Mouse (Mus musculus): ENCODE data around the gene Kcnc4. TPM values are rescaled to one million over a fixed set of nuclear protein-coding genes. Genes with fewer than 3 reads are reported as not detected.

The Kcnc4 gene
- 6.9 and 9.5 TPM in 2 replicates for polyA plus RNA-seq (2012; rRNA removed)

DNA sequence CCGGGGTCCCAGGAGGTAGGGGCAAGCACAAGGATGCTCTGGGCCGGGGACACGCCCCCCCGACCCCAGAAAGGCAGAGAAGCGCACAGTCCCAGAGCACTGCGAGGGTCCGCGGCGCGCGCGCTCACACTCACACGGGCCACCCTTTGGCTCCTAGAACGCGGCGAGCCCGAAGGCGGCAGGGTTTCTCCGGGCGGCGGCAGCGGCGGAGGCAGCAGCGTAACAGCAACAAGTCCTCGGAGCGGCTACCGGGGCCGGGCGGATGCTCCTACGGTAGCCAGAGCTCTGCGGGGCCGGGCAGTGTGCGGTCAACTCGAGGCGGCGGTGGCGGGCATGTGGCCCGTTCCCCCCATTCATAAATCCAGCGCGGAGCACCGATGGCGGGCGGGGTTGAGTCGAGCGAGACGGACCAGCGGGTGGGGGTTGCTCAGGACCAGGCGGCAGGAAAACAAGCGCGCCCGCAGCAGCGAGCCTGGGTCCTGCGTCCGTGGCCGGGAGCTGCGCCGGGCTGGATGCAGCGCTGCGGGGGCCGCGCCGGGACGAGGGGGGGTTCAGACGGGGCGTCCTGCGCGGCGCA is at the start of gene Kcnc4:
Gene Kcnc4 (minus strand): TSS at position 357 of the 577 bp plus-strand sequence.

Other genes with a start within 250 kb of the Kcnc4 start
- gene Cym, start 237.8 kb downstream of the Kcnc4 start, polyA plus RNA-seq (2012; rRNA removed): 0.71 and 0.96 TPM in 2 replicates
- not detected in 2 replicates for gene A630076J17Rik, start 228.9 kb downstream of the Kcnc4 start, polyA plus RNA-seq (2012; rRNA removed)
- gene Prok1, start 219.8 kb downstream of the Kcnc4 start, polyA plus RNA-seq (2012; rRNA removed): 0.71 and 0.86 TPM in 2 replicates
- 108 and 140 TPM in 2 replicates for gene Lamtor5, start 180.7 kb downstream of the Kcnc4 start, polyA plus RNA-seq (2012; rRNA removed)
- 1.0 and 1.8 TPM in 2 replicates for gene Slc16a4, start 168.3 kb downstream of the Kcnc4 start, polyA plus RNA-seq (2012; rRNA removed)
- 5.0 and 5.6 TPM in 2 replicates for gene Rbm15, start 125.9 kb downstream of the Kcnc4 start, polyA plus RNA-seq (2012; rRNA removed)
- gene Slc6a17, start 58.5 kb upstream of the Kcnc4 start, polyA plus RNA-seq (2012; rRNA removed): 28.2 and 31.8 TPM in 2 replicates
- gene Ubl4b, start 95.5 kb upstream of the Kcnc4 start, polyA plus RNA-seq (2012; rRNA removed): 0.10 TPM in 2 replicates
- 1.6 and 1.9 TPM in 2 replicates for gene Alx3, start 135.5 kb upstream of the Kcnc4 start, polyA plus RNA-seq (2012; rRNA removed)
- gene Gm10961, start 171.8 kb upstream of the Kcnc4 start, polyA plus RNA-seq (2012; rRNA removed): not detected in 2 replicates
- gene Strip1, start 172.1 kb upstream of the Kcnc4 start, polyA plus RNA-seq (2012; rRNA removed): 179 and 196 TPM in 2 replicates
- 177 and 191 TPM in 2 replicates for gene Ahcyl1, start 237.0 kb upstream of the Kcnc4 start, polyA plus RNA-seq (2012; rRNA removed)

All from central nervous system, embryonic 14 days (tissue).